Mouse (Mus musculus) cortical plate, adult 2 months (tissue): Measurements from ENCODE around the gene Nolc1.

Source experiments
- CTCF ChIP-seq: fragments of 200-500 bp; IDR thresholded peaks from 2 replicates; pipeline ENCODE4 v1.5.1; 2011; ENCODE audit warnings: mild to moderate bottlenecking, control low read depth, low read length; ENCODE audit not compliant: insufficient read depth; ENCODE audit errors: extremely low read depth
- POLR2A ChIP-seq: fragments of 200-500 bp; IDR thresholded peaks from 2 replicates; pipeline ENCODE4 v1.6.1; 2011; ENCODE audit warnings: mild to moderate bottlenecking, low read length, control low read depth; ENCODE audit not compliant: insufficient read depth; ENCODE audit errors: extremely low read depth

- TF ChIP-seq CTCF (no peak), POLR2A (no peak)
These were observed 35.3 kb upstream of the Nolc1 start for GRCm38 (mm10) chr19:46040149-46040902.
